Mouse (Mus musculus): Measurements from ENCODE around the gene Snx18. TPM values are rescaled to one million over a fixed set of nuclear protein-coding genes. Genes with fewer than 3 reads are reported as not detected.

Snx18 gene
- 30.6 and 31.1 TPM in 2 replicates for polyA plus RNA-seq (2016; fragmentation: Nextera tagmentation; extraction: Ambion mirVana)

DNA sequence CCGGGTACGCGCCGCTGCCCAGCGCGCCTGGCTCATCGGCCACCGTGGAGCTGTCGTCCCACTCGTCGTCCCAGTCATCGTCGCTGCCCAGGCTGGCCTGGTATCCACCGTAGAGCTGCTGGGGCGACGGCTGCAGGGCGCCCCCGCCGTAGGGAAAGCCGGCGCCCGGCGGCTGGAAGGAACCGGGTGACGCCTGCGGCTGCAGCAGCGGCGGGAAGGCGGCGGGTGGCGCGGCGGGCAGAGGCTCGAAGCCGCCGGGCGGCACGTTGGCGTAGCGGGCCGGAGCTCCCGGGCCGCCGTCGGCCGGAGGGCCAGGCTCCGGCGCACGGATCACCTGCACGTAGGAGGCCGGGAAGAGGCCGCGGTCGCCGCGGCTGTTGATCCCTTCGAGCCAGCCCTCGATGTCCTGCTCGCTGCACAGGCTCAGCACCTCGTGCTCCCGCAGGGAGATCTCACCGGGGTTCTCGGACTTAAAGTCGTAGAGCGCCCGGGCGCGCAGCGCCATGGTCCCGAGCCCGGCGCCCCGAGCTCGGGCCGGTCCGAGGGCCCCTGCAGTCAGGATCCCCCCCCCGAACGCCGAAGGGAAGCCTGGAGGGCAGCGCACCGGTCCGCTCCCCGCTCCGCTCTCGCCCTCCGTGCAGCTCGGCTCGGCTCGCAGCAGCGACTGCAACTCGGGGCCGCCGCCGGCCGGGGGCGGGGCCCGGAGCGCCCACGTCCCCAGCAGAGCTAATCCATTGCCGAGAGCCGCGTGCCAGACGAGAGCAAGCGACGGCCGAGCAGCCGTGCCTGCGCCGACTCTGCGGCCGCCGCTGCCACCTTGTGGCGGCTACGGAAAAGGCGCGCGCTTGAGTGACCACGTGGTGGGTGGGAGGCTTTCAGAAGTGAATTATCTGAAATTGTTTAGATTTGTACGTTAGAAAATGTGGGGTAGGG is at the start of gene Snx18:
Snx18 (minus strand) TSS at position 674 of the 933 bp plus-strand sequence.
- peak within 1 kb of the TSS; percentile 89 for H3K4me3 ChIP-seq
- H3K4me2 ChIP-seq (replicated peaks), result peak within 1 kb of the TSS; percentile 91
- H3K27ac ChIP-seq, result peak within 1 kb of the TSS; percentile 94
- H3K27me3 ChIP-seq, result no peaks in the 10 kb centered on the region
- ATAC-seq (ENCODE audit: low FRiP score), result peak; percentile 89
- H3K9me3 ChIP-seq (replicated peaks), result no peaks in the 10 kb centered on the region
- peak within 1 kb of the TSS; percentile 91 for H3K9ac ChIP-seq
- H3K4me1 ChIP-seq, result peaks cover 43% of the 10 kb centered on the region
- no peaks in the 10 kb centered on the region for H3K36me3 ChIP-seq
- under 1% methylated on average over 106 of the region's 119 CpGs for WGBS

GRCm38 (mm10) chr13:113663883-113664282 is 45.5 kb upstream of the Snx18 start:
- Histone ChIP-seq H3K27ac (no peak overlapping the region), H3K4me2 (replicated peaks) (no peak overlapping the region), H3K4me1 (no peaks in the 10 kb centered on the region; the same call in 1 of the 2 replicates), H3K36me3 (no peaks in the 10 kb centered on the region), H3K27me3 (0 out of 2 replicates have a peak, but pooled peaks cover 3% of the 10 kb centered on the region), H3K4me3 (no peak overlapping the region), H3K9me3 (replicated peaks) (no peaks in the 10 kb centered on the region), H3K9ac (no peak overlapping the region)
- 78% methylated on average over 7 of the region's 7 CpGs for WGBS
- ATAC-seq (ENCODE audit: low FRiP score), result no peak

DNA sequence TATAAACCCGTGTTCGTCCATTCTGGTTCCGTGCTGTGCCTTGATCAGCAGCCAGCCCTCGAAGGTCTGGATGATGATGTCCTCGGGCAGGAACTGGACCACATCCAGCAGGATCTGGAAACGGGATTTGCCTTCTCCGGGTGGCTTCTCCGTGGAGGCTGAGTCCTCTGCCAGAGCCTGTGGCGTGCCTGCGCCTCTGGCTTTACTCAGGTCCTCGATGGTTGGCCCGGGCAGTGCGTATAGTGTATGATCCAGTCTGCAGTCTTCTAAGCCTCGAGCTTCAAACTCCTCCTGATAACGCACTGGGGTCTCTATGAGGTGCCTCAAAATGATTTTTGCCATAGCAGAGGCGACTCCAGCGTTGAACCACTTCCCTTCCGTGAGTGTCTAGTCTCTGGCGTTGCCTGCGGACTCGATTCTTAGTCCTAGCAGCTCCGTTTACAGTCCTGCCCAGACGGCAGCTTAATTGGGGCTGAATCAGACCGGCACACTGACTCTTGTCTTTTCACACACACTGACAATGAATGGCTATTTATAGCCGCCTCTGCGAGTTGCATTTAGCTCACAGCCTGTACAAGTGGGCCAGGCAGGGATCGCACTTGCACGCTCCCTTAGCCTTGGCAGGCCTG is 44.9 kb upstream of the Snx18 start, which contains the start of gene Hspb3:
Hspb3 (minus strand) TSS at position 526 of the 629 bp plus-strand sequence.
- 67% methylated on average over 28 of the region's 28 CpGs for WGBS
- no peak within 1 kb of the TSS for H3K4me2 ChIP-seq (replicated peaks)

DNA sequence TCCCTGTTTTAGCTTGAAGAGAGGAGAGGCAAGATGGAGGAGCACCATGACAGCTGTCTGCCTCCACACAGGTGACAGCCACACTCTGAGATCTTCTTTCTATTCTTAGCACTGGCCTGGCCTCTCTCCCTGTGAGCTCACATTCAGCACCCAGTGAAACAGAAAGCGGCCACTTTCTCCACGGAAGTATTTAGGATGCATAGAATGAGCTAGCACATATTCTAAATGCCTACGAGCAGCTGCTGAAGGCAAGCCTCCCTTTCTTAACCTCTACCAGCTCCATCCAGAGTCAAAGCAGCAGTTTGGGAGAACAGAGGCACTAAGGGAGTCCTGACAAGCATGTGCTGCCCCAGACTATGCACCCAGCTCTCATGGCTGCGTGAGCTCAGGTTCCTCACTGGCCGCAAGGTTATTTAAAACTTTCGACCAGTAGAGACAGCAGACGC is 43.5 kb upstream of the Snx18 start:
- ATAC-seq (ENCODE audit: low FRiP score), result no peak
- Histone ChIP-seq H3K9ac (no peak overlapping the region), H3K27ac (no peak overlapping the region)

More for the DNA sequence above, 44.9 kb upstream of the Snx18 start, which contains the start of gene Hspb3:
- Histone ChIP-seq H3K9me3 (replicated peaks) (no peaks in the 10 kb centered on the region), H3K9ac (no peak within 1 kb of the TSS), H3K4me1 (no peaks in the 10 kb centered on the region; the same call in 1 of the 2 replicates), H3K27ac (no peak within 1 kb of the TSS), H3K36me3 (no peaks in the 10 kb centered on the region), H3K4me3 (no peak within 1 kb of the TSS), H3K27me3 (no peaks in the 10 kb centered on the region)
- ATAC-seq (ENCODE audit: low FRiP score), result peak; percentile 71

GRCm38 (mm10) chr13:113660576-113661310 is 42.4 kb upstream of the Snx18 start:
- no peaks in the 10 kb centered on the region; the same call in 1 of the 2 replicates for H3K4me1 ChIP-seq
- 86% methylated on average over 9 of the region's 9 CpGs for WGBS
- no peak overlapping the region for H3K9ac ChIP-seq
- H3K9me3 ChIP-seq (replicated peaks), result no peaks in the 10 kb centered on the region
- no peak for ATAC-seq (ENCODE audit: low FRiP score)
- H3K36me3 ChIP-seq, result no peaks in the 10 kb centered on the region
- H3K4me2 ChIP-seq (replicated peaks), result no peak overlapping the region
- no peak overlapping the region for H3K27ac ChIP-seq
- no peaks in the 10 kb centered on the region for H3K27me3 ChIP-seq
- no peak overlapping the region for H3K4me3 ChIP-seq

More for the DNA sequence above, 43.5 kb upstream of the Snx18 start:
- Histone ChIP-seq H3K36me3 (no peaks in the 10 kb centered on the region), H3K4me2 (replicated peaks) (no peak overlapping the region), H3K27me3 (no peaks in the 10 kb centered on the region), H3K4me3 (no peak overlapping the region), H3K4me1 (no peaks in the 10 kb centered on the region; the same call in 1 of the 2 replicates), H3K9me3 (replicated peaks) (no peaks in the 10 kb centered on the region)
- WGBS, result 67% methylated on average over 7 of the region's 7 CpGs

- Histone ChIP-seq H3K36me3 (no peaks in the 10 kb centered on the region), H3K4me2 (replicated peaks) (no peak overlapping the region), H3K9me3 (replicated peaks) (no peaks in the 10 kb centered on the region), H3K27ac (no peak overlapping the region), H3K9ac (no peak overlapping the region), H3K27me3 (no peaks in the 10 kb centered on the region), H3K4me3 (no peak overlapping the region), H3K4me1 (no peaks in the 10 kb centered on the region)
- no peak for ATAC-seq (ENCODE audit: low FRiP score)
- WGBS, result 86% methylated on average over 7 of the region's 7 CpGs
These were observed 38.8 kb upstream of the Snx18 start for GRCm38 (mm10) chr13:113657204-113657603.

DNA sequence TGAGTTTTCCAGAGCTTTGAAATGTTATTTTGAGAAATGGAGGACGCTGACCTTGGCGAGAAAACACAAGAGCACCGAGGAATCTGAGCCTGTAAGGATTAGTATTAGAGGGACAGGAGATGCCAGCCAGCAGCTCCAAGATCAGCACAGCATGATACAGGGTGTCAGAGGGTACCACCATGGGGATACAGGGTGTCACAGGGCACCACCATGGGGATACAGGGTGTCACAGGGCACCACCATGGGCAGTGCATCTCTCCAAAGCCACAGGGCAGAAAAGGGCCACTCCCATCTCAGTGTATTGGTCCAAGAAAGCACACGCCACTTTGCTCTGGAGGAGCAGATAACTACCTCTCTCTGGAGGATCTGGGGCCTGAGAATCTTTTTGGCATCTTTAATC is 38.3 kb upstream of the Snx18 start:
- Histone ChIP-seq H3K4me1 (no peaks in the 10 kb centered on the region), H3K9ac (no peak overlapping the region), H3K27ac (no peak overlapping the region), H3K4me3 (no peak overlapping the region), H3K9me3 (replicated peaks) (no peaks in the 10 kb centered on the region), H3K36me3 (no peaks in the 10 kb centered on the region), H3K27me3 (no peaks in the 10 kb centered on the region), H3K4me2 (replicated peaks) (no peak overlapping the region)
- no peak for ATAC-seq (ENCODE audit: low FRiP score)
- 94% methylated on average over 4 of the region's 4 CpGs for WGBS

DNA sequence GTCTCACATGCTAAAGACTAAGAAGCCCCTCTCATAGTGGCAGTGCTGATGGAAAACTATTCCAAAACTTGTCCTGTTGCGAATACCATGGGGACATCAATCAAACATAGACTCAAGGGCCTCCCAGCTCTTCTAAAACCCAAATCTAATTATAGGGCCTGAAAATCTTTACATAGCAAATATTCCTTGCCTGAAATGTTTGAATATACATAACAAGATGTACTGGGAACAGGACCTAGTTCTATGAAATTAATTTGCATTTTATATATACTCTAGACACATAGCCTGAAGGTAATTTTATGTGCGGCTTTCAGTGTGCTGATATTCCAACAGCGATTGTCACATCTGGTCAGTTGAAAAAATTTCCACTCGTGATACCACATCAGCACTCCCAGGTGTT is 37.1 kb upstream of the Snx18 start:
- ATAC-seq (ENCODE audit: low FRiP score), result no peak
- 93% methylated on average over 4 of the region's 4 CpGs for WGBS

GRCm38 (mm10) chr13:113640944-113641597 is 22.7 kb upstream of the Snx18 start:
- H3K27ac ChIP-seq, result no peak overlapping the region
- no peaks in the 10 kb centered on the region for H3K27me3 ChIP-seq
- H3K4me1 ChIP-seq, result no peaks in the 10 kb centered on the region
- H3K36me3 ChIP-seq, result no peaks in the 10 kb centered on the region
- ATAC-seq (ENCODE audit: low FRiP score), result peak; percentile 59; the same call in 1 of the 2 replicates
- H3K9ac ChIP-seq, result no peak overlapping the region
- 64% methylated on average over 11 of the region's 11 CpGs for WGBS
- H3K4me2 ChIP-seq (replicated peaks), result no peak overlapping the region
- H3K4me3 ChIP-seq, result no peak overlapping the region
- H3K9me3 ChIP-seq (replicated peaks), result no peaks in the 10 kb centered on the region

More for the DNA sequence above, 37.1 kb upstream of the Snx18 start:
- no peak overlapping the region for H3K27ac ChIP-seq
- H3K27me3 ChIP-seq, result no peaks in the 10 kb centered on the region
- no peak overlapping the region for H3K4me3 ChIP-seq
- H3K9me3 ChIP-seq (replicated peaks), result no peaks in the 10 kb centered on the region
- no peaks in the 10 kb centered on the region for H3K4me1 ChIP-seq
- no peaks in the 10 kb centered on the region for H3K36me3 ChIP-seq
- H3K4me2 ChIP-seq (replicated peaks), result no peak overlapping the region
- no peak overlapping the region for H3K9ac ChIP-seq

GRCm38 (mm10) chr13:113638914-113639313 is 20.6 kb upstream of the Snx18 start:
- no peaks in the 10 kb centered on the region for H3K4me1 ChIP-seq
- H3K9ac ChIP-seq, result no peak overlapping the region
- no peak overlapping the region for H3K4me3 ChIP-seq
- no peak overlapping the region for H3K27ac ChIP-seq
- H3K9me3 ChIP-seq (replicated peaks), result no peaks in the 10 kb centered on the region
- no peaks in the 10 kb centered on the region for H3K36me3 ChIP-seq
- 37% methylated on average over 7 of the region's 7 CpGs for WGBS
- no peak overlapping the region for H3K4me2 ChIP-seq (replicated peaks)
- ATAC-seq (ENCODE audit: low FRiP score), result no peak
- H3K27me3 ChIP-seq, result no peaks in the 10 kb centered on the region

GRCm38 (mm10) chr13:113635799-113636222 is 17.4 kb upstream of the Snx18 start:
- Histone ChIP-seq H3K9ac (no peak overlapping the region), H3K4me2 (replicated peaks) (no peak overlapping the region), H3K27ac (no peak overlapping the region), H3K4me1 (no peaks in the 10 kb centered on the region), H3K27me3 (no peaks in the 10 kb centered on the region), H3K36me3 (no peaks in the 10 kb centered on the region), H3K9me3 (replicated peaks) (no peaks in the 10 kb centered on the region), H3K4me3 (no peak overlapping the region)
- no peak for ATAC-seq (ENCODE audit: low FRiP score)
- WGBS, result 84% methylated on average over 17 of the region's 17 CpGs
